Mouse (Mus musculus) kidney, adult 8-10 months (tissue): ENCODE data around the gene Ubac1.

Experiments used
- DNase-seq, 2 experiments: peaks; one replicate each; pipeline ENCODE4 v3.0.0; 2022

Gene Ubac1

DNA sequence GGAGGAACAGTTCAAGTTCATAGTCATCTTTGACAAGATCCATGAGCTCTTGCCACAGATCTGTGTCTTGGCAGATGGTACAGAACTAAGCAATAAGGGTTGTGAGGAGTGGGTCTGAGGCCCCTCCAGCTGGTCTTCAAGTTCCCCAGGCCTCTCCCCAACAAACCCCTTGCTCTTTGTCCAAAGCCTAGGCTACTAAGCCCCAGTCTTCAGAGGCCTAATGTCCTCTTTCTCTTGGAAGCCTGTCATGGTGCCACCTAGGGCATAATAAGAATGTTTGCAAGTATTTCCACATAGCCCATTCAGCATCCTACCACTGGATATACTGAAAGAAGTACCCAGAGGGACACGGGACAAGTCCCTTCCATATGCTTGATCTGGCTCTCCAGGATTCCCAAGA, 1.1 kb upstream of the Ubac1 start:
- DNase-seq = no peak

DNA sequence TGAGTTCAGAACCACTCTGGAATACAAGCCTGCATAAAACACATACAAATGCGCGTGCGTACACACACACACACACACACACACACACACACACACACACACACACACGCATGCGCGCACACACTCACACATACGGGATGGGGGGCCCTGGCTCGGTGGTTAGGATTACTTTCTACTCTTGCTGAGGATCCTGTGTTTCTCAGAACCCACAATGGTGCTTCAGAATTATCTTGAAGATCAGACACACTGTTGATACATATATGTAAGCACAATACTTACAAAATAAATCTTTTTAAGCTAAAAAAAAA, 665 bp upstream of the Ubac1 start:
- no peak for DNase-seq

DNA sequence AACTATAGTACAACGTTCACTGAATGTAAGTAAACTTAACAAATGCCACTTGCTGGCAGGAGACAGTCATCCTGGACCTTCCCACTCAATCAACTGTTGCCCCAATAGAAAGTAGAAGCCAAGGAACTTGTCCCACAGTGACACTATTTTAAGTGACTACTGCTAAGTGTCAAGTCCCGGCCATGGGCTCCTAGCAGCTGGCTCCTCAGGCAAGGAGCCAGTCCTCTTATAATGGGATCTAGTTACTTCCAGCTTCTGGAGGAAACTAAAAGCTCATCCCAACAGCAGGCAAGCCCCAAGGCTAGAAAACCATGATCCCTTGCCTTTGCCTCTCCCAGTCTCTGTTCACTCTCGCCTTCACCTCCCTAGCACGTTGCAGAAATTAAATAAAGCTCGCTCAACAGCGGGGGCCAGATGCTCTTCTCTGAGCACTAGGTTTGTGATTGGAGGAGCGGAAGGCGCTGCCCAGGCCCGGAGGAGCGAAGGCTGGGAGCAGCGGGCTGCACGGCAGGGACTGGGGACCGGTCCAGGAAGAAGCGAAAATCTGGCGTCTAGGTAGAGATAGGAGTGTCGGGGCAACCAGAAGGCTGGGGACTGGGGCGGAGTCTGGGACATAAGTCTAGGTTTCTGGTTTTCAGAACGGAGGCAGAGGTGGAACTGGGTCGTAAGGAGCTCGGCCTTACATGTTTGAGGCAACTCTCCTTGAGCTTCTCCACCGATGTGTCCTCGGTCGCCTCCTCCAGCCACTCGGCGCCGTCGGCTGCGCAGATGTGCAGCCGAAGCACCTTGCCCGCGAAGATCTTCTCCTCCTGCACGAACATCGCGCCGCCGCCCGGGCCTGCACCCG, 610 bp downstream of the Ubac1 start:
- DNase-seq = peak in 1 of 2 experiments; percentile 20

DNA sequence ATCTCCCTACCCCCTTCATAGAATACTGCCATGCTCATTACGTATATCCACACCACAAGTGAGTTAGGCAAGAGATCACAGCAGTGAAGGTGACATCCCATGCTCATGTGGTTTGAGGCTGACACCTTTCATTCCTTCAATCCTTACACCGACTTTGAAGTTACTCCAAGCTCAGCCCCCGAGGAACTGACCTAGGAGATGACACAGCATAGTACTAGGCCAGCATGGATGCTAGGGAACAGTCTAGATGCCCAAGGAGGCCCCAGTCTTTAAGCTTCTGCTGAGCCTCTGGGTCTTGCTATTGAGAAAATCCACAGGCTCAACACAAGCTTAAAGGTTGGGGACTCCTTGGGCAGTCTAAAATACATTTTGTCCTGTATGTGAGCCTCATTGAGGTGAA, 1.6 kb downstream of the Ubac1 start:
- DNase-seq = no peak

DNA sequence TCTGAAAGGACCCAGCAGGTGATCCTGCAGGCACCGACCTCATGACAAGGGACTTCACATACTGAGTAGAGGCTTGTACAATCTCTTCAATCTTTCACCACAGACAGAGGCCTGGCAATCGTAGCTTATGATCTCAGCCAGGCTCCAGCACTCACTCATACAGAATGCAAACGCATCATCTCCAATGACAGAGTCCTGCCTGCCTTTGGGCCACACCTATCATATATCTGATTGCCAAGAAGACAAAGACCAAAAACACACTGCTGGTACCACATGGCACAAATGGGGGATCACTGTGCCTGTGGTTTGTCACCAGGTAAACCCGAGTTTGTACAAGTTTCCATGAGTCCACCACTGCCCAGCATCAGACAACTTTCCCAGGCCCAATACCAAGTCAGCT, 4.2 kb downstream of the Ubac1 start:
- DNase-seq = no peak

DNA sequence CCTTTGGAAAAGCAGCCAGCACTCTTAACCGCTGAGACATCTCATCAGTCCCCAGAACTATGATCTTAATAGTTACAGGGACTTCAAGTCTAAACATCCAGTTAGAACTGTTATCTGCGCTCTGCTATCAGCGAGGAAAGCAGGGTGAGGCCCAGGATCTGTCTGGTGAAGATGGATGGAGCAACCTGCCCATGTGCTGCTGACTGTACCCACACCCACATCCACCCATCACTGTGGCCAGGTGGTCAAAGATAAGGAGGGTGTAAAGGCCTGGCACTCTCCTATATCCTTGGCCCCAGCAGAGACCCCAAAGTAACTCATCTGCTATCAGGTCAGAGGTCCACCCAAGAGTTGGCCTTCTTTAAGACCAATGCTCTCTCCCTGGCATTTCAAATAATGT, 7.9 kb downstream of the Ubac1 start:
- DNase-seq = no peak

DNA sequence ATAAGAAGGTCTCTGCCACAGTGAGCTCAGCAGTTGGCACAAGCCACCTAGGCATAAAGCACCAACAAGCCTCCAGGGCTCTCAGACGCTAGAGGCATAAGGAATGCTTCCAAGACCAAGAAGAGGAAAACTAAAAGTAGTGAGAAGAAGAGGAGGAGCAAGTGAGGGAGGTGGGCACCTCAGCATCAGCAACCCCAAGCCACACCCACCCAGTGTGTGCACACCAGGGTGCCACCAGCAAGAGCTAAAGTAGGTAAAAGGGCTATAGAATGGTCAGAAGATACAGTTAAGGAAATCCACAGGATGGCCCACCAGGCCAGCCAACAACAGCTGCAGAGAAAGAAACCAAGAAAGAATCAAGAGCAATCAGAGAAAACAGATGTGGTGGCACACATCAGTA, 10.1 kb downstream of the Ubac1 start:
- DNase-seq = no peak

DNA sequence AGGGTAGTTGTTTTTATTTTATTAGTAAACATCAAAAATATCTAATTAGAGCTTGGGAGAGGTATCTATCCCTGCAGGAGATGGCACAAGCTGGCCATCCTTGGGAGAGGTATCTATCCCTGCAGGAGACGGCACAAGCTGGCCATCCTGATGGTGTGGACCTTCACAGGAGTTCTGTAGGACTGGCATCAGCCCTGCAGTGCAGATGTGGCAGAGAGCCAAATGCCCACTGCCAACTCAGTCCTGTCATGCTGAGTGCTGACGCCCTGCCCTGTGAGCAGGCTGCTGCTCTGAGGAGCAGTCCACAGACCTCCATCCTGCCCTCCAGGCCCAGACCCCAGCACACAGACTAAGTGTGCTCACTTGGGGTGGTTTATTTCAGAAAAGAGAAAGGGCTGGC, 19.5 kb downstream of the Ubac1 start:
- no peak for DNase-seq

DNA sequence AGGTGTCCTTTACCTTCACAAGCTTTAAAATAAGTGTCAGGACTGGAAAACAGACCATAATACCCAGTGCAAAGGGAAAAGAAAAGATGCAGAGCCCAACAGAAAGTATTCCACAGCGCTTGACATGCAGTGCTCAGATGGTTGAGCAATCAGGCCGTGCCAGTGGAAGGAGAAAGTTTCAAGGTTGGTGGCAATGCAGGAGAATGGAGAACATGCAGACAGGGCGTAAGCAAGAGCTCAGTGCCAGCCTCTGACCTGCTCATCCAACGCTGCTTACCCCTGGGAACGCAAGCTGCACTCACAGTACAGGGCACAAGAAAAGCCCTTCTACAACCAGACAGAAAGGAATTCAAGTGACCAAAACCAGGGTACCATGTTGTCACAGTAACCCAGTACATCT, 20.4 kb downstream of the Ubac1 start:
- no peak for DNase-seq

DNA sequence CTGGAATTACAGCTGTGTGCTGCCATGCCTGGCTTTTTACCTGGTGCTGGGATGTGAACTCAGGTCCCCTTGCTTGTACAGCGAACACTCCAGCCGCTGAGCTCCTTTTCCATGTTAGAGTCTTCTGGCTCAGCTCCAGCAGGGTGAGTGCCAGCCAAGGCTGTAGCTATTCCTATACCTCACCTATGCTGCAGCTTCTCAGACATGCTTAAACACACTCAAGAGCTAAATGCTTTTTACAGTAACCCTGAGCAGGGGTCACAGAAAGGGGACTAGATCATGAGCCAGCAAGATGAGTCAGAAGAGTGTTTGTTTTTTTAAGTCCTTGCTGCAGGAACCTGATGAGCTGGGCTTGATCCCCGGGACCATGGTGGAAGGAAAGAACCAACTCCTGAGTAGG, 23.8 kb downstream of the Ubac1 start:
- no peak for DNase-seq

DNA sequence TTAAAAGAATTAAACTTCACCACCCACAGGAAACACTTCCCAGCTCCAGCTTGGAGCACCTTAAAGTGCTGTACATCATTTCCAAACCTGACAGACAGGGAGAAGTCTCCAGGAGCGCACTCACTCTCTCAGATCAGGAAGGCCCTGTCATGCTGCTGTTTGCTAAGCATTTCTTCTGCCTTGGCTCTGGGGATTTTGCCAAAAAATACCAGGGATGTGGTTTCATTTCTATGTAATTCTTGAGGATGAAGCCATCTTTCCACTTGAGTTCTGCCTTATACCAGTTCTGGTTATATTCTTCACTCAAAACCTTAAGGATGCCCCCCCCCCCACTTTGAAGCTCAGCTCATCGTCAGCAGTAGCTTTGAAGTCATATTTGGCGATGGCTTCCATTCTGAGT, 26.8 kb downstream of the Ubac1 start:
- no peak for DNase-seq

DNA sequence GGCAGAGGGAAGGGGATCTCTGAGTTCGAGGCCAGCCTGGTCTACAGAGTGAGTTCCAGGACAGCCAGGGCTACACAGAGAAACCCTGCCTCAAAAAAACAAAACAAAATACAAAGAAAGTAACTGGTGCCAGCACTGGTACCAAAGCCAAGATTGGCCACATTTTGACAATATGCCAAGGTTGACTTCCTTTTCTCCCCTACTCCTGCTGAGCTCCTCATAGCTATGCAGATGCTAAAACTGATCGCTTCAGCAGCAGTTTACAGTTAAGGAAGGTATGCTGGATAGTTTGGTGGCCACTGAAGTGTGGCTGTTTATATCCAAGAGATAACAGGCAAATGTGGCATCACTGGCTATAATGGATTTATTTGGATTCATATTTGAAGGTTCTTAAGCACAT, 29.3 kb downstream of the Ubac1 start:
- DNase-seq = no peak

DNA sequence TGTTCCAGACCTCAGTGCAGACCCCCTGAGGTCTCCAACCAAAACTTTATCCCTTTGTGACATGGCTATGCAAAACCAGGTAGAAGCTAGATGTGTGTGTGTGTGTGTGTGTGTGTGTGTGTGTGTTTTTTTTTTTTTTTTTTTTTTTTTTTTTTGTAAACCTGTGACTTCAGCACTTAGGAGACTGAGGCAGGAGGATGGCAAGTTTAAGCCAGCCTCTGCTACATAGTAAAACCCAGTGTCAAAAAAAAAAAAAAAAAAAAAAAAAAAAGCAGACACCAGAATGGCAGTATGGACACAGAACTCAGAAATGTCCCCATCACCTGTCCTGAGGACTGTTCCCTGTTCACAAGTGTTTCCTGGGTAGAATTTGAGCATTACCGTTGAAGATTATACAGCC, 31.9 kb downstream of the Ubac1 start:
- DNase-seq = no peak

DNA sequence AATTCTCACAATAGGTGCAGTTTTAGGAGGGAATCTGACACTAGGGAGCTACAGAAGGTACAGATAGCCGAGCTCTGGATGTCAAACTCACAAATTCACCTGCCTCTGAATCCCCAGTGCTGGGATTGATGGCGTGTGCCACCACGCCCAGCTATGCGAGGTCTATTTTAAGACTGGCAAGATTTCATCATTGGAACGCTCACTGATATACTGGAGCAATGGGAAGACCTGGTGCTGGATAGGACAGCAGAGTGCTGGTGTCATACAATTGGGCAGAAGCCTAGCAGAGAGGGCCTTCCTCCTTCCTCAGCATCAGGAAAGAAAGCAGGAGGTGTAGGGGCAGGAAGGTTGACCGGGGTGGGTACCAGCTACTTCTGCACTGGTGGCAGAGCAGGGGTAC, 33.7 kb downstream of the Ubac1 start:
- no peak for DNase-seq

DNA sequence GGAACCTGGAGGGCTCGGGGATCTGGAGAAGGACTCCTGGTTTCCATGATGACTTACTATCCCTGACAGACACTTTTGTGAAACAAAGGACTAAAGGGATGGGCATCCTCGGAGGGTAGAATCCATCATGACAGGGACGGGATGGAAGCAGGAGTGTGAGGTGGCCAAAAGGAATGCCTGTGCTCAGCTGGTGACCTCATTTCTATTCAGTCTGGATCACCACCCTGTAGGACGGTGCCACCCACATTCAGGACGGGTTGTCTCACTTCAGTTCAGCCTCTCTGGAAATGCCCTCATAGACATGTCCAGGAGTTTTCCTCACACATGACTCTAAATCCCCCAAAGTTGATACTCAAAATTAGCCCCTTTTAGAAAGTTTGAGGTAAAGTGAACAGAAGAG, 34.9 kb downstream of the Ubac1 start:
- no peak for DNase-seq

DNA sequence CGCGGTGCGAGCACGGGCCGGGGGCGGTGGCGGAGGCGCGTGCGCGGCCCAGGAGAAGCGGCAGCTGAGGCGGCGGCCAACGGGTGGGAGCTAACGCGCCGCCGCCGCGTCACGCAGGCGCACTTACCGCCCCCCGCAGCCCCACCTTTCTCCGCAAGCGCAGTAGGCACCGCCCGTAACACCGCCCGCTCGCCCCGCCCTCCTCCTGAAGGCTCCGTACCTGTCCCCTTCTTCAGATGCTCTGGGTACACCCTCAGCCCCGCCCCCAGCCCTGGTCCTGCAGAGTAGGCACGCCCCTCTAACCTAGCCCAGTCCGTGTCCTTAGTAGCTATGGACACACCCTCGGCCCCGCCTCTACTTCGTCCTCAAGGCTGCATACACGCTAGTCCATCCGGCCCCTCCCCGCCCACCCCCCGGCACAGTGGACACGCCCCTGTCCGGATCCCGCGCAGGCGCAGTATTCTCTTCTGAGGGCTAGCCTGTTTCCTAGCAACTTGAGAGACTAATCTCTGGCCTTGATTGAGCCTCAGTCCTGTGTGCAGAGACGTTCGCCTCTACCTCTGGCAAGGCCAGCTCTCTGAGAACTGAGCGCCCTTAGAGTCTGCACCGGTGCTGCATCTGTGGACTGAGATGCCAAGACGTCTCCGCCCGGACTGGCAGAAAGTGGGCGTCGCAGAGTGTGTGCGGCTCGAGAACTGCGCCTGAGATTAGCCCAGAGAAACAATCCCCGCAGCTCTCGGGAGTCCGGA, 38.2 kb downstream of the Ubac1 start, which contains the start of gene Camsap1:
Gene Camsap1 (minus strand): TSS at position 124 of the 749 bp plus-strand sequence.
- DNase-seq = peak; percentile 100

DNA sequence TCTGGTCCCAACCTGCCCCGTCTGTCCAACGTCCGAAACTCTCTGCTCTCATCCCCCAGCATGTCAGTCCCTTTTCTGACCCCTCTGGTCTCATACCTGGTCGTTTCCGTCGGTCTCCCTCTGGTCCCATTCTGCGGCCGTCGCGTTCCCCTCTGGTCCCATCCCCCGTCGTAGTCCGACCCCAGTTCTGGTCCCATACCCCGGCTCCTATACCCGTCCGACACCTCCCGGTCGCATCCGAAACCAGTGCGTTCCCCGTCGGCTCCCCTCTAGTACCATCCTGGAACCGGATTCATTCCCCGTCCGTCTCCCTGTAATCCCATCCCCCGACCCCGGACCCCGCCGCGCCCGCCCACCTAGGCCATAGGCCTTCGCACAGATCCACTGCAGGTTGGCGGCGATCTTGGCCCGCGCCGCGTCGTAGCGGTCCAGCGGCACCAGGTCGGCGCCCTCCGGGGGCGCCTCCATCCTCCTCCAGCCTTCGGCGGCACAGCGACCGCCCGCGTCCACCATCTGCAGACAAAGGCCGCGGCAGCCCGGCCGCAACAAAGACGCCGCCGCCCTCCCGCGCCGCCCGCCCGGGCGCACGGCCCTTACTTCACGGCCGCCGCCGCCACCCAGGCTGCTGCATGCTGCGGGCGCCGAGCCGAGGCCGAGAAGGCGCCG, 39.0 kb downstream of the Ubac1 start:
- peak in 1 of 2 experiments; percentile 19 for DNase-seq

DNA sequence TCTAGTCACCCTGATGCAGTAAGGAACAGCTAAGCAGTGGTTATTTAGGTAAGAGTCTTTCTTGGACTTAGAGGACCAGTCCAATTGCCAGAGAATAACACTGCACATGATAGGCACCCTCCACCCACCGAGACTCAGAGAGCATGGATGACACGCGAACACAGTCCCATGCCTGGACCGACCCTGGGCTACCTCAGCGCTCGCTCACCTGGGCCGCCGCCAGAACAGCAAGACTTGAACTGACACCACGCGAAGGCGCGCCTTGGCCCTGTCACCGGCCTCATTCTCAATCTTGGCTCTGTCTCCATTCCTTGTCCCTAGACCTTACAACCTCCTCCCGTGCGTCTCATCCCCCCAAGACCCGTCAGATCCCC, 39.5 kb downstream of the Ubac1 start:
- peak; percentile 42 to 52 for DNase-seq

DNA sequence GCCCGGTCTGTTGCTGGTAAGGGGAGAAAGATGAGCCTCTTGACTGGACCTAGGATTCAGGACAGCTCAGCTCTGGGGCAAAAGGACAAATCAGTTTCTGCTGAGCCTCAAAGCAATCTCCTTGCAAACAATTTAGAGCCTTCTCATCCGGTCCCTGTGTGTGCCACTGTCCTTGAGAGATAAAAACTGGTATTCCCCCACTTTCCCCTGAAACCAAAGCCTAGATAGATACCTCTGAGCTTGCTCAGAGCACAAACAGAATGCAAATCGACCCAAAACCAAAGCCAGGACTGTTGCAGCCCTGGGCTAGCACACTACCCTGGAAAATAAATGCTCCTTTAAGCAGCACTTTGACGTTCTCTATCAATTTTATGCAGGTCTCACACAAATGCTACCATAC, 42.5 kb downstream of the Ubac1 start:
- no peak for DNase-seq

DNA sequence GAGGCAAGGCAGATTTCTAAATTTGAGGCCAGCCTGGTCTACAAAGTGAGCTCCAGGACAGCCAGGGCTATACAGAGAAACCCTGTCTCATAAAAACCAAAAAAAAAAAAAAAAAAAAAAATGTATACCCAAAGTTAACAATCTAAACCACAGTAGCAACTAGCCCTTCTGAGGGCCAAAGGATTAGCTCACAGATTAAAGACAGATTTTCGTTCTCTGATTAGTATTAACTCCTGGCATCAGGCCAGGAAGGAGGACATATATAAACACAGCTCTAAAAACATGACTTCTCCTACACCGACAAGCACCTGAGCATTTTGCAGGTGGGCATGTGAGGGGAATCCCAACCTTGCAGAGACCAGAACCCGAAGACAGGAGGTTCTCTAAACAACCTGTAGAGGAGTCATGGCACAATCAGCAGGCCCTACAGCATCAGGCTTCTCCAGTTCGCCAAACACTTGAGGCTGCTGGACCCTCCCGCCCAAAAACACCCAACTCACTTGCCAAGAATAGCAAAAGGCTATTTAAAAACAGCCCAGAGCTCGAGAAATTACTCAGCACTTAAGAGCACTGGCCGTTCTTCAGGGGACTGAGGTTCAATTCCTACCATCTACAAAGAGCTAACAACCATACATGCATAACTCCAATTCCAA, 43.8 kb downstream of the Ubac1 start:
- no peak for DNase-seq

DNA sequence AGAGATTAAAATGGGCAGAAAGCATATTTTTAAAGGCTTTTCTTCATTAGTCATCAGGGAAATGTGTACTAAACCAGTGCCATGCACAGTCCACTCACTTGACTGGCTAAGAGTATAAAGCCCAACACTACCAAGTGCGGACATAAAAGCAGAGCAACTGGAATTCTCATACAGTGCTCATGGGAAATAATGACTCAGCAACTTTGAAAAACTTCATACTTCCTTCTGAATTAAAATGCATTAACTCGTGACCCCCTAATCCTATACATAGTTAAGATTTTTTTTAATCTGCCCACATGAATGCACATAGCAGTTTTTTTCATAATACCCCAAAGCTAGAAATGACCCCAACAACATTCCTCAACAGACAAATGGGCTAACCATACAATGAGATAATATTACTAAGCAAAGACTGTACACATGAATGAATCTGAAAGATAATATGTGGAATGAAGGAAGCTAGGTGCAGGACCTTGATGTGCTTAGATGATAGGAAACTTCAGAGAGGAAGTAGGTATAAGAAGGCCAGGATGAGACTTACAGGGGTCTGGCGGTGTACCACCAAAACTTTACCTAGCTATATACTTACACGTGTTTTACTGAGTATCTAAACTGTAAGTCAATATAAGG, 46.3 kb downstream of the Ubac1 start:
- DNase-seq = no peak

DNA sequence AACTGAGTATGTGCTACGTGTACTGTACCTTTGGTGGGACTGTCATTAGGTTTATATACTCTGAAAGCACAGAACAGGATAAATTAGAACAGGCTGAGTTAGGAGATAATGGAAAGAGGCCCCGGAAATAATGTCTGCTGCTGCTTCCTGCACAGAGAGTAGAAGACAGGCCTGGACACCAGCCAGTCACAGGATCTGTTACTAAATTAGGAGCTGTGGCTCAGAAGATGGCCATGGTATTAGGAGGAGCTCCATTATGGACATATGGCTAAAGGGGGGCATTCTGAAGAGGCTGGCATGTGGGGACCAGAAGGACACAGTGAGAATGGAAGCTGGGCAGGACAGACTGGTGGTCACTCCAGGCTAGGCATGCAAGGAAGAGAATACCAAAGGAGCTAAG, 51.1 kb downstream of the Ubac1 start:
- DNase-seq = no peak

DNA sequence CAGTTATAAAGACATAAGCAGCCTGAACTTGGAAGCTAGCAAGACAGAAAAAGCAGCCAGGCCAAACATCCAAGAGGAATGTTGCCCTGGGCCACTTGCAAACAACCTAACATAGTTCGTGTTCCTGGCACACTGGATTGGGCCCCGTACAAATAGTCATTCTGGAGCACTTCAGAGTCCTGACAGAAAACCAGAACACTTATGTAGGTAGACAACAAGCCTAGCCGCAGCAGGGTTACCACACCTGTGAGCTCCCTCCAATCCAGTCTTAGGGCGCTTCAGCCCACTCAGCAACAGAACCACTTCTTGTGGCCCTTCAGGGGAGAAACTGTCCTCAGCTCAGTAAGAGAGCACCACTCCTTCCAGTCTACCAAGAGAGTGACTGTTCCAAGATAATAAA, 52.2 kb downstream of the Ubac1 start:
- DNase-seq = no peak
